In the genomic region with DNA sequence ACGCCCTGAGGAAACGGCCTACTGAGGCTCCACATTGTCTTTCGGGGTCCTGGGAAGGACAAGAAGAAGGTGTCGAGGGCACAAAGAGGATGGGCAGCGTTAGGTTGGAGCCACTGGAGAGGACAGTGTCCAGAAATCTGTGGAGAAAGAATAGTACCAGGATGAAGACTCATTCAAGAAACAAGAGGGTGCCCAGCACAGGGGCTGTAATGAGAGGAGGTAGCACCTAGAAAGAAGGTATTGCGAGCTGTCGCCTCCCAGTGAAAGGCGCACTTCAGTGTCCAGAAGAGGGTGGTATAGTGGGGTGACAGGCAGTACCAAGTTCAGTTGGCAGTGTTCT, we compare ENCODE assay signal across 8 mouse cellular contexts. TPM values are rescaled to one million over a fixed set of nuclear protein-coding genes. Genes with fewer than 3 reads are reported as not detected.
A peak's percentile ranks its signal among the peaks of the same experiment; 100 is the strongest.
DNase-seq lines count a peak whose midpoint lies in the region; ATAC-seq and TF ChIP-seq lines count a peak whose summit lies in the region.

No protein-coding gene starts in this region.

- H3K27ac ChIP-seq in testis, adult 2 months (ENCODE audit: control insufficient read depth, insufficient read depth, low read depth, low read length): peak overlapping the region; percentile 86
- H3K27ac ChIP-seq in liver, embryonic 14.5 days: peak overlapping the region; percentile 80

- TF ChIP-seq CTCF in testis, adult 2 months (IDR thresholded peaks at IDR 0.05; ENCODE audit: control insufficient read depth, insufficient read depth, insufficient replicate concordance, low read depth, low read length): no peak
- TF ChIP-seq CTCF in liver, embryonic 14.5 days (IDR thresholded peaks at IDR 0.05; ENCODE audit: low read depth): peak; percentile 17; the same call in 1 of the 2 replicates

- H3K4me1 ChIP-seq in testis, adult 2 months (ENCODE audit: control insufficient read depth, insufficient read depth, low read length): peaks cover 11% of the 10 kb centered on the region
- peaks cover 29 to 43% of the 10 kb centered on the region in 2 experiments for H3K4me1 ChIP-seq in liver, embryonic 14.5 days (replicated peaks; ENCODE audit: control insufficient read depth in 2 of 2, insufficient read depth in 2 of 2, low read length in 1 of 2)

- WGBS in liver, embryonic 14.5 days (ENCODE audit: insufficient replicate concordance): 4% methylated on average over 8 of the region's 8 CpGs

- H3K9me3 ChIP-seq in liver, embryonic 14.5 days (ENCODE audit: control insufficient read depth, low read length): no peaks in the 10 kb centered on the region

- peak overlapping the region; percentile 95 for H3K4me2 ChIP-seq in liver, embryonic 14.5 days (ENCODE audit: low read depth)

- no peak for TF ChIP-seq POLR2A in testis, adult 2 months (IDR thresholded peaks at IDR 0.05; ENCODE audit: control insufficient read depth, low read depth, low read length)

- H3K9ac ChIP-seq in liver, embryonic 14.5 days (replicated peaks): peak overlapping the region; percentile 72

- peak overlapping the region; percentile 96 for H3K4me3 ChIP-seq in testis, adult 2 months (ENCODE audit: control insufficient read depth, low read depth, low read length)
- H3K4me3 ChIP-seq in liver, embryonic 14.5 days (ENCODE audit: insufficient read depth in 1 of 2, low read depth in 2 of 2, low read length in 2 of 2): peak overlapping the region; percentile 79 to 84

- TF ChIP-seq EP300 in liver, embryonic 14.5 days (IDR thresholded peaks at IDR 0.05; ENCODE audit: low read depth): no peak

- ATAC-seq in cerebellum, adult (ENCODE audit: insufficient number of reproducible peaks, low FRiP score, low TSS enrichment): peak; percentile 16; the same call in 1 of the 2 replicates
- ATAC-seq in liver, embryonic 14.5 days (ENCODE audit: insufficient read depth): peak; percentile 21
- ATAC-seq in CD4-positive, CD25-positive, alpha-beta regulatory T cell, adult 4 months: no peak

- DNase-seq in cerebellum, adult 11-12 months: no peak
- DNase-seq in testis, postnatal 14 days (ENCODE audit: low spot score): no peak
- no peak for DNase-seq in liver, embryonic 14.5 days (ENCODE audit: low read depth in 3 of 3, low spot score in 3 of 3)
- no peak for DNase-seq in natural killer cell, adult 2 months (ENCODE audit: low spot score in 2 of 2)
- no peak for DNase-seq in urinary bladder, adult 2 months (ENCODE audit: low spot score)

- H3K36me3 ChIP-seq in testis, adult 2 months (ENCODE audit: control insufficient read depth, insufficient read depth, low read length): no peaks in the 10 kb centered on the region
- peaks cover 5% of the 10 kb centered on the region for H3K36me3 ChIP-seq in liver, embryonic 14.5 days (replicated peaks; ENCODE audit: control insufficient read depth, insufficient read depth, low read depth)

- H3K27me3 ChIP-seq in testis, adult 2 months (ENCODE audit: control insufficient read depth, insufficient read depth, low read length): no peaks in the 10 kb centered on the region
- no peaks in the 10 kb centered on the region for H3K27me3 ChIP-seq in liver, embryonic 14.5 days (ENCODE audit: control insufficient read depth, insufficient read depth, low read length)

RNA-seq across cellular contexts. Expression of a gene that starts 0.7 kb away (rescaled TPM):
- 10.1 and 11.0 TPM in 2 replicates for polyA plus RNA-seq in testis, adult 2 months (2012; rRNA removed)
- 21.5 and 30.1 TPM in 2 replicates for polyA plus RNA-seq in liver, embryonic 14.5 days (2012; rRNA removed)
- 45.4 and 49.6 TPM in 2 replicates for polyA plus RNA-seq in liver, embryonic 14.5 days (2014; fragmentation: Nextera tagmentation; extraction: Ambion mirVana)
- 10 to 100 TPM; 59.3 to 62.4 TPM for polyA plus RNA-seq in CD4-positive, CD25-positive, alpha-beta regulatory T cell, adult 4 months (2017; shearing (Covaris generic))
- polyA plus RNA-seq in urinary bladder, adult 2 months (2012; rRNA removed): 36.3 and 40.9 TPM in 2 replicates

RNA-seq across cellular contexts. Expression of a gene that starts 0.7 kb away (rescaled TPM):
- 68.6 and 77.2 TPM in 2 replicates for polyA plus RNA-seq in testis, adult 2 months (2012; rRNA removed)
- 16.7 and 20.9 TPM in 2 replicates for polyA plus RNA-seq in liver, embryonic 14.5 days (2012; rRNA removed)
- polyA plus RNA-seq in liver, embryonic 14.5 days (2014; fragmentation: Nextera tagmentation; extraction: Ambion mirVana): 4.9 and 5.6 TPM in 2 replicates
- polyA plus RNA-seq in CD4-positive, CD25-positive, alpha-beta regulatory T cell, adult 4 months (2017; shearing (Covaris generic)): 1 to 10 TPM; 1.4 to 1.7 TPM
- polyA plus RNA-seq in urinary bladder, adult 2 months (2012; rRNA removed): 12.8 and 14.0 TPM in 2 replicates

RNA-seq across cellular contexts. Expression of a gene that starts 16.1 kb away (rescaled TPM):
- 1.6 and 2.9 TPM in 2 replicates for polyA plus RNA-seq in testis, adult 2 months (2012; rRNA removed)
- polyA plus RNA-seq in liver, embryonic 14.5 days (2012; rRNA removed): 0.42 and 0.71 TPM in 2 replicates
- 0.21 and 0.24 TPM in 2 replicates for polyA plus RNA-seq in liver, embryonic 14.5 days (2014; fragmentation: Nextera tagmentation; extraction: Ambion mirVana)
- not detected for polyA plus RNA-seq in CD4-positive, CD25-positive, alpha-beta regulatory T cell, adult 4 months (2017; shearing (Covaris generic))
- polyA plus RNA-seq in urinary bladder, adult 2 months (2012; rRNA removed): 18.1 and 18.5 TPM in 2 replicates

RNA-seq across cellular contexts. Expression of a gene that starts 17.5 kb away (rescaled TPM):
- polyA plus RNA-seq in testis, adult 2 months (2012; rRNA removed): 0.22 and 0.53 TPM in 2 replicates
- 2.8 and 3.6 TPM in 2 replicates for polyA plus RNA-seq in liver, embryonic 14.5 days (2012; rRNA removed)
- 3.6 and 3.7 TPM in 2 replicates for polyA plus RNA-seq in liver, embryonic 14.5 days (2014; fragmentation: Nextera tagmentation; extraction: Ambion mirVana)
- polyA plus RNA-seq in CD4-positive, CD25-positive, alpha-beta regulatory T cell, adult 4 months (2017; shearing (Covaris generic)): not detected
- 3.0 and 3.4 TPM in 2 replicates for polyA plus RNA-seq in urinary bladder, adult 2 months (2012; rRNA removed)

RNA-seq across cellular contexts. Expression of a gene that starts 23.8 kb away (rescaled TPM):
- 102 and 116 TPM in 2 replicates for polyA plus RNA-seq in testis, adult 2 months (2012; rRNA removed)
- polyA plus RNA-seq in liver, embryonic 14.5 days (2012; rRNA removed): 1.0 and 1.4 TPM in 2 replicates
- polyA plus RNA-seq in liver, embryonic 14.5 days (2014; fragmentation: Nextera tagmentation; extraction: Ambion mirVana): 1.3 TPM in 2 replicates
- polyA plus RNA-seq in CD4-positive, CD25-positive, alpha-beta regulatory T cell, adult 4 months (2017; shearing (Covaris generic)): under 1 TPM; 0.34 to 0.59 TPM
- polyA plus RNA-seq in urinary bladder, adult 2 months (2012; rRNA removed): 14.4 and 18.1 TPM in 2 replicates
